Mouse (Mus musculus) neutrophil, adult 5-6 weeks (primary cell): ENCODE data around the gene Atf2. TPM values are rescaled to one million over a fixed set of nuclear protein-coding genes. Genes with fewer than 3 reads are reported as not detected.

Experiments
- ATAC-seq: fragments of 151-379, 151-347 bp; 2 replicates; pipeline ENCODE4 v1.8.0; 2017; ENCODE audit warnings: mild to moderate bottlenecking, moderate TSS enrichment; ENCODE audit not compliant: insufficient number of reproducible peaks, poor library complexity, low FRiP score, severe bottlenecking; ENCODE audit errors: extremely low read depth
- total RNA-seq: library from RNA; stranded (forward); fragments of 200-1000 nt; gene quantifications from 2 replicates; pipeline ENCODE4 v1.2.3, GENCODE M21; 2017

Gene Atf2
- total RNA-seq, 1 experiment from 2014 or later, result 82.3 TPM

DNA sequence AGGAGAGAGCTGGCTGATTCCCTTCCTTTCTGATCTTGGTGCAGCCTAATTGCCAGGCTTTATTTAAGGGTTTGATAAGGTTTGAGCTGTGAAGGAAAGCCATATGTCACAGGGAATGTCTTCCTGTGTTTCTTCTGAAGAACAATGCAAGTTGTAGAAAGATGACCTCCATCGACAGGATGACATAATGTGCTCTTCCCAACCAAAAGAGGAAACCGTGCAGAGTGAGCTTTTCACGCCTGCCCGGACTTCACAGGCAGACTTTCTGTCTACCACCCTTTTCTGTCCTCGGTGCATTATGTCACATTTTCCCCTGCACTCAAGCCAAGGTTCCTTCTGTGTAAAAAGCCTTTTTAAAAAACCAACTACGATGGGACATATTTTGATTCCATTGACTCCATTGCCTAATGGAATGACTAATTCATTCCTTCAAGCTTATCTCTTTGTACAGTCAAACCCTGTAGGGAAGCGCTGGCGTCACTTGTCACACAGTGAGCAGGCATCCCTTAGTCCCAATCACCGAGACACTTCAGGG lies 110.0 kb downstream of the Atf2 start:
- no peak for ATAC-seq

DNA sequence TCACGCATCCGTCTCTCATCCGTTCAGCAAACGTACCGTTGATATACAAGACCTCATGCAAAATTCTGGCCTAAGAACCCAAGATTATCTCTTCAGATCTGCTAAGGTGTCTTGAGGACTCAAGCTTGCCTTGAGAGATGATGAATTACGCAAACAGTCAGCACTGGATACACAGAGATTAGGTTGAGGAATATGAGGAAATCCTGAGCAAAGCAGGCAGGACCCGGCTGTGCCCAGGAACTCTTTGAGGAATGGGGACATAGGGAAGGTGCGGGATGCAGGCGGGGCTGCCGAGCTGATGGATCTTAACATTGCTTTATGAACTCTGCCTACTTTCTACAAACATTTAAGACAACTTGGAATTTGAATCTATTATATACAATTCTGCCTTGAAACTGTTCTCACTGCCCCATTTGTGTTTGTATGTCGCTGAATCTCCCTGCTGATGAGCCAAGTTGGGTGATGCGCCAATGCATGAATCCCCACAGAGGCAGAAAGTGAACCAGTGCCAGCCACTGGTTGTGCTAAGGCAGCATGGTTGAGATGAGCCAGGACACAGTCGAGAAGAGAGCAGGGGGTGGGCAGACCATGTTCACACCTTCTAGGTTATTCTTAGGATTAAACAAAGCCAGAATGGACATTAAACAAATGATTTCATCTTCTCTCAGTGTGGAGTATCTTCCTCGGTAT lies 112.0 kb downstream of the Atf2 start:
- no peak for ATAC-seq

DNA sequence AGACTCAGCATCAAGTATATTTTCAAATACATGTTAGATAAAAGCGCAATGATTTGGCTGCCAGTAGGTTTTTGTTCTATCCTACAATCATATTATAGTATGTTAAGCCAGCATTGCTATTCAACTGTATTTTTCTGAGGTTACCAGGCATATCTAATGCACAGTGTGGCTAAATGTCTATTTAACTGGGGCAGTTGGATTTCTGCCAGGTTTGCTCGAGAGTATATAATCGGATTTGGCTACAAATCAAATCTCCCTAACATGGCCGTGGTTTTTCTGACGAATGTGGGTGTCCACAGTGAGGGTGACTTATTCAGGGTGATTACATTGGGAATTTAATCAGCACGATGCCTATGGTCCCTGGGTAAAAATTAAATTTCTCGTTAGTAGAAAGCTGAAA lies 112.6 kb downstream of the Atf2 start:
- no peak for ATAC-seq

DNA sequence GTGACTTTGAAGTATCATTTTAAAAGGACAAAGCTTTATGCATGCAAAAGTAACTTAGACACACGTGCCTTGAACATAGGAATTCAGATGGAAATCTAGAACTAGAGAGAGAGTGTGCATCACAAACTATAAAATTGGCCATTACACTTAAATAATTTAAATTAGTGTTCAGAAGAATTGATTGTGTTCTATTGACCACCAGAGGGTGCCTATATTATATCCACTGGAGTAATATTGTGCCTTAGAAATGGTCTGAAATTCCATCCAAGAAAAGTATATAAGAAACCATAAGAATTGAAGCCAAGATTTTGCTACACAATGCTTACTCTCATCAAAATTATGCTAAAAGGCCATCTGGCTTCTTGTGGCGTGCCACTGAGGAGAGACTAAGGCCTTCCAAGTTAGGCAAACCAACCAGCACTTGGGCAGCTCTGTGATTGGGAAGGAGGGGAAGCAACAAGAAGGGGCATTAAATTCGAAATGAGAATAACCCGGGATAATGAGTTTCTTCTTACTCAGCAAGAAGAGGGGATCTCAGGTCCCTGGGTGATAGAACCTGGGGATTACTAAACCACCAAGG lies 113.3 kb downstream of the Atf2 start:
- ATAC-seq, result no peak

DNA sequence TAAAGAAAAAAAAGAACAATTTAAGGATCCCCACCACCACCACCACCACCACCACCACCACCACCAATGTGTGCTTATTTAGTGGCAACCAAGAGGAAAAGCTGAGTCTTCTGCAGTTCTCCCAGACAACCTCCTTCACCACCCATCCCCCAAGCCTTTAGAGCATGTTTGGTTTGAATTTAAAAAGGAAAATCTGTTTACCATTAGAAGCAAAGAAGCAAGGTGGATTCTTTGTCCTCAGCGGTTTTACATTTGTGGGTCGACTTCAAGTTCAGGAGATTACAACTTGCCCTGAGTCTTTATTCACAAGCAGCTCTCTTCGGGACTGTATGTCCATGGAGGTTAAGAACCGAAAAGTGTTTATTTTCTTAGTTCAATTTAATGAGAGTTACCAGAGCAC lies 115.5 kb downstream of the Atf2 start:
- no peak for ATAC-seq

DNA sequence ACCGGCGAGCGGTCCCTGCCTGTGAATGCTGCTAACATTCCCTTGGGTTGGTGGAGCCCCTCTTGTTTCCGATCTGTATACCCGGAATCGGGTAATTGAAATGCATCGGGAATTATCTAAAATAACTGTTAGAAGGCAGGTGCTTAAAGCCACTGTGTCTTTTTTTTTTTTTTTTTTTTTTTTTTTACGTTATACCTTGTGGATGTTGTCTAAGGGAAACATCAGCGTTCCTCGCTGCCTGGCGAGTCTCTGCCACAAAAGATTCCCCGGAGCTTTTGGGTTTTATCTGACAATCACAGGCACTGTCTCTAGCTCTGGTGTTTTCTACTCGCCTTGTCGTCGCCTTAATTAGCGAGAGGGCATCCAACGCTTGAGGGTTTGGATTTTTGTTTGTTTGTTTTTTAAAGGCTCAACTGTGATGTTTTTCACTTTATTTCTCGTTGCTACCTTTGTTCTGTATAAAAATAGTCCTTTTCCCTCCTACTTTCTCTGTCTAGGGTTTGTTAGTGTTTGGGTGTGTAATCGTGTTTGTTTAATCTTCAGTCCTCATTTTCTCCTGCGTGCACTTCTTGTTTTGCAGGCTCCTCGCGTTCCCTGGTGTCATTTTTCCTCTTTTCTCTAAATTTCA lies 116.6 kb downstream of the Atf2 start:
- no peak for ATAC-seq

DNA sequence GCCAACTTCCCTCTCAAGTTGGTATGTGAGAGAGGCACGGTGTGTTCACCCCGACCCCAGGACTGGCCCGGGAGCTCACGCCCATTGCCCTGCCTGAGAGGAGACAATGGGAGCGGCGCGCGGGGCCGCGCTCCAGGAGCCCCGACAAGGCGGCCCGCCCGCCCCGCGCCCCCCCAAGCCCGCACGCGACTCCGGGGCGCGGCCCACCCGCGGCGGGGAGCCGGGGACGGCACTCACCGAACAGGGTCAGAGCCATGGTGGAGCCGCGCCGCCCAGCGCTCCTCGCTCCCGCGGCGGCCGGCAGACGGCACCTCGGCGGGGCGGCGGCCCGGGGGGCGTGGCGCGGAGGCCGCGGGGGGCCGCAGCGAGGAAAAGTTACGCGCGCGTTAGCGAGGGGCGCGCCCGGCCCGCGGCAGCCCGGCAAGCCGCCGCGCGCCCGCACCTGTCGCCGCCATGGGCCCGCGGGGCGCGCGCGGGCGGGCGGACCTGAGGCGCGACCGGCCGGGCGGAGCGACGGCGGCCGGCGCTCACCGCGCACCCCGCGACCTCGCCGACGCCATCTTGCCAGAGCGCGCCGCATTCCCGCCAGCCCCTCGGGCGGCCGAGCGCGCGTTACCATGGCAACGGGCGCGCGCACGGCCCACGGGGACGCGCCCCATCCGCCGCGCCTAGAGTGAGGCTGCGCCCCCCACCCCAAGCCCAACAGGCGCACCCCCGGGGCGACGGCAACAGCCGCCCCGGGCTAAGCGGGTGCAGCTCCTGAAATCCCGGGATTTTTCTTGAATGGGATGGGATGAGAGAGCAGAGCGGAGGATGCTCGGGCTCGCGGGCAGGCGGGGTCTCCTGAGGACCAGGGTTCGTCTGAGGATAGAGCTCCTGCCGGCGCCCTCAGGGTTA lies 117.4 kb downstream of the Atf2 start, which contains the start of gene Chn1:
Chn1 (minus strand) TSS at position 561 of the 897 bp plus-strand sequence.
- no peak for ATAC-seq

DNA sequence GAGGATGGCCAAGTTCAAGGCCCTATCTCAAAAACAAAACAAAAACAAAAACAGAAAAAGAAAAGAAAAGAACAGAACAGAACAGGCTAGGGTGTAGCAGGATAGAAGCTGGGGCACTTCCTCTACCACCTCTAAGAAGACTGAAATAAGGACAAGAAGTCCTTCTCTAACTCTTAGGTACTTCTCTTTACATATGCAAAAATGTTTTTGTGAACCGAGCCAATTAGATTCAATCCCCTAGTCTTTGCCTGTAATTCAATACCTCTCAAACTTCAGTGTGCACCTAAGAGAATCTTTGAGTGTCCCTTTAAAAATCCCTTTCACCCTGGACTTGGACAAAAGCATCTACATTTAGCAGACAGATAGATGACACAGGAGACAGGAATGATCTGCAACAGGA lies 119.5 kb downstream of the Atf2 start:
- ATAC-seq, result no peak

DNA sequence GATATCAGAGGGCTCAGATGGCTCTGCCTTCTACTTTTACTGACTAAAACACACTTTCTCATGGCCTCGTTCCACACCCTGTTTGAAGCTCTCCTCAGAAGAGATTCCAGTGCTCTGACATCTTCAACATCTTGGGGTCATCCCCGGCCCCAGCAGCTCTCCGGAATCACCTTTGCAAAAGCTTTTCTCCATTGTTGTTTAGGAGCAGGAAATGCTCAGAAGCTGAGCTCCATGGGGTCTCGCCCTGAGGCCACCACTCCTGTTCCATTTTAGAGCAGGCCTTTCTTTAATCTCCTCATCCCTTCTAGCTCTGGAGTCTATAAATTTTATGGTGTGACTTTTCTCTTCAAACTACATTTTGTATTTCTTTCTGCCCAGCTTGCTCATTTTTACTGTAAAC lies 123.8 kb downstream of the Atf2 start:
- no peak for ATAC-seq

Other genes with a start within 250 kb of the Atf2 start
- gene Chn1, start 117.3 kb downstream of the Atf2 start, total RNA-seq, result not detected in 2 replicates
- gene Atp5g3, start 18.7 kb upstream of the Atf2 start, total RNA-seq, result 55.2 and 70.3 TPM in 2 replicates